Comparison of ENCODE assay signal across 9 mouse cellular contexts in genomic region chr5:120024071-120024470, GRCm38 (mm10).
DNase-seq lines count a peak whose midpoint lies in the region; ATAC-seq lines count a peak whose summit lies in the region.
"Had no signal": no experiment of that assay in that cellular context is flagged by ENCODE, and none has a peak within 500 bp of the region (broad histone marks: within the 10 kb centered on the region; RNA-seq: fewer than 3 reads in every experiment).

No protein-coding gene starts in this region.

- WGBS in forebrain, embryonic 15.5 days: 0% methylated on average over 9 of the region's 10 CpGs
- WGBS in limb, embryonic 11.5 days: 0% methylated on average over 9 of the region's 10 CpGs

- H3K36me3 ChIP-seq in forebrain, embryonic 15.5 days: no peaks in the 10 kb centered on the region
- H3K36me3 ChIP-seq in limb, embryonic 11.5 days (ENCODE audit: control insufficient read depth, insufficient read depth, low read length): no peaks in the 10 kb centered on the region

- H3K4me3 ChIP-seq in forebrain, embryonic 15.5 days: no peak overlapping the region
- no peak overlapping the region for H3K4me3 ChIP-seq in limb, embryonic 11.5 days (ENCODE audit: low read depth, low read length)
- H3K4me3 ChIP-seq: layer of hippocampus, adult 2 months had no signal

- no peaks in the 10 kb centered on the region for H3K9me3 ChIP-seq in forebrain, embryonic 15.5 days
- H3K9me3 ChIP-seq in limb, embryonic 11.5 days (ENCODE audit: control insufficient read depth, low read length): no peaks in the 10 kb centered on the region

- H3K9ac ChIP-seq in forebrain, embryonic 15.5 days (replicated peaks): no peak overlapping the region
- no peak overlapping the region for H3K9ac ChIP-seq in limb, embryonic 11.5 days (ENCODE audit: low read length)

- H3K27ac ChIP-seq in forebrain, embryonic 15.5 days (replicated peaks): no peak overlapping the region
- no peak overlapping the region for H3K27ac ChIP-seq in limb, embryonic 11.5 days (replicated peaks; ENCODE audit: low read depth, low read length)
- H3K27ac ChIP-seq: layer of hippocampus, adult 2 months had no signal

- peaks cover 14% of the 10 kb centered on the region for H3K4me1 ChIP-seq in forebrain, embryonic 15.5 days
- peaks cover 6% of the 10 kb centered on the region; the same call in 1 of the 2 replicates for H3K4me1 ChIP-seq in limb, embryonic 11.5 days (ENCODE audit: control insufficient read depth, insufficient read depth, low read length)

- peak; percentile 18 for DNase-seq in CD4-positive, CD25-positive, alpha-beta regulatory T cell, adult 2 months (ENCODE audit: low read depth, low spot score)
- peak; percentile 82 for DNase-seq in limb, embryonic 11.5 days (ENCODE audit: low spot score)
- DNase-seq in right cerebral cortex, adult 2 months (ENCODE audit: low spot score in 2 of 2): peak; percentile 51 to 54
- no peak for DNase-seq in adrenal gland, postnatal 25 days
- DNase-seq in urinary bladder, postnatal 4 days (ENCODE audit: low spot score in 2 of 2): no peak
- no peak for DNase-seq in adrenal gland, adult 2 months

- peak overlapping the region; percentile 21 for H3K4me2 ChIP-seq in forebrain, embryonic 15.5 days (replicated peaks)
- H3K4me2 ChIP-seq in limb, embryonic 11.5 days (ENCODE audit: low read depth, severe bottlenecking): no peak overlapping the region

- ATAC-seq in CD4-positive, CD25-positive, alpha-beta regulatory T cell, adult 4 months: no peak
- 0 out of 2 replicates have a peak, but pooled peaks have one; percentile 48 for ATAC-seq in forebrain, embryonic 15.5 days (replicated peaks)
- ATAC-seq in limb, embryonic 11.5 days (ENCODE audit: insufficient number of reproducible peaks, low FRiP score, low TSS enrichment, low read depth): peak; percentile 88

- no peaks in the 10 kb centered on the region for H3K27me3 ChIP-seq in forebrain, embryonic 15.5 days
- H3K27me3 ChIP-seq in limb, embryonic 11.5 days (ENCODE audit: control insufficient read depth, insufficient read depth, low read length): peaks cover 8% of the 10 kb centered on the region; the same call in 1 of the 2 replicates

Comparison
In these comparisons a context has a peak if more than half of its experiments do, and no peak if none do; other contexts are left out.
1. DNase-seq: peak in CD4-positive, CD25-positive, alpha-beta regulatory T cell, adult 2 months (single experiment), limb, embryonic 11.5 days (single experiment) and right cerebral cortex, adult 2 months (2 of 2); none in adrenal gland, postnatal 25 days (single experiment), urinary bladder, postnatal 4 days (0 of 2) and adrenal gland, adult 2 months (single experiment).